ENCODE assay signal across 9 mouse cellular contexts in genomic region chr1:118878291-118878690, GRCm38 (mm10).
DNase-seq lines count a peak whose midpoint lies in the region; ATAC-seq lines count a peak whose summit lies in the region.
"Had no signal": no experiment of that assay in that cellular context is flagged by ENCODE, and none has a peak within 500 bp of the region (broad histone marks: within the 10 kb centered on the region; RNA-seq: fewer than 3 reads in every experiment).

No protein-coding gene starts in this region.

- no peak overlapping the region for H3K4me2 ChIP-seq in heart, embryonic 12.5 days
- H3K4me2 ChIP-seq in kidney, embryonic 14.5 days (replicated peaks; ENCODE audit: low read depth, low read length), result no peak overlapping the region
- H3K4me2 ChIP-seq in liver, embryonic 16.5 days (ENCODE audit: low read depth, low read length), result no peak overlapping the region

- intact Hi-C loops in heart, postnatal 25 days (cut with DNase I), result no loop called here

- H3K9ac ChIP-seq in heart, embryonic 12.5 days, result no peak overlapping the region
- no peak overlapping the region for H3K9ac ChIP-seq in kidney, embryonic 14.5 days (ENCODE audit: low read depth, low read length)
- H3K9ac ChIP-seq in liver, embryonic 16.5 days (ENCODE audit: low read depth, low read length), result no peak overlapping the region

- H3K4me1 ChIP-seq in heart, embryonic 12.5 days (replicated peaks), result peaks cover 28% of the 10 kb centered on the region
- peaks cover 8% of the 10 kb centered on the region; the same call in 1 of the 2 replicates for H3K4me1 ChIP-seq in kidney, embryonic 14.5 days (ENCODE audit: control insufficient read depth, insufficient read depth, low read length)
- no peaks in the 10 kb centered on the region; the same call in 1 of the 2 replicates for H3K4me1 ChIP-seq in liver, embryonic 16.5 days (ENCODE audit: control insufficient read depth, low read depth, low read length)
- H3K4me1 ChIP-seq: megakaryocyte, embryonic 14.5 days had no signal

- H3K27ac ChIP-seq in heart, embryonic 12.5 days (ENCODE audit: poor library complexity, severe bottlenecking), result no peak overlapping the region
- no peak overlapping the region for H3K27ac ChIP-seq in kidney, embryonic 14.5 days (ENCODE audit: low read depth, low read length)
- no peak overlapping the region for H3K27ac ChIP-seq in liver, embryonic 16.5 days (ENCODE audit: low read length)

- peak; percentile 65; the same call in 1 of the 2 replicates for ATAC-seq in heart, embryonic 12.5 days (ENCODE audit: insufficient number of reproducible peaks, low FRiP score)
- ATAC-seq in kidney, embryonic 14.5 days (ENCODE audit: low FRiP score, low TSS enrichment), result peak; percentile 61
- ATAC-seq in liver, embryonic 16.5 days (ENCODE audit: low read depth), result 0 out of 2 replicates have a peak, but pooled peaks have one; percentile 13
- ATAC-seq in megakaryocyte-erythroid progenitor cell, adult 5-6 weeks (replicated peaks; ENCODE audit: low FRiP score, low TSS enrichment, poor library complexity, severe bottlenecking), result no peak

- no peaks in the 10 kb centered on the region for H3K36me3 ChIP-seq in heart, embryonic 12.5 days
- H3K36me3 ChIP-seq in kidney, embryonic 14.5 days (ENCODE audit: control insufficient read depth, insufficient read depth, low read length), result no peaks in the 10 kb centered on the region
- no peaks in the 10 kb centered on the region for H3K36me3 ChIP-seq in liver, embryonic 16.5 days (ENCODE audit: control insufficient read depth, insufficient read depth)

- no peak overlapping the region for H3K4me3 ChIP-seq in heart, embryonic 12.5 days
- H3K4me3 ChIP-seq in kidney, embryonic 14.5 days (ENCODE audit: low read length), result no peak overlapping the region
- H3K4me3 ChIP-seq in liver, embryonic 16.5 days (ENCODE audit: low read depth, low read length), result no peak overlapping the region
- H3K4me3 ChIP-seq: megakaryocyte, embryonic 14.5 days had no signal

- 42% methylated on average over 6 of the region's 6 CpGs for whole genome bisulfite sequencing in heart, embryonic 12.5 days
- WGBS in kidney, embryonic 14.5 days, result 22% methylated on average over 6 of the region's 6 CpGs
- 49% methylated on average over 6 of the region's 6 CpGs for WGBS in liver, embryonic 16.5 days (ENCODE audit: insufficient replicate concordance)

- peak; percentile 55 for DNase-seq in heart, adult 8-10 months (ENCODE audit: low spot score)
- no peak for DNase-seq in heart, postnatal 25 days (ENCODE audit: low spot score)
- DNase-seq in thymus, adult 18-20 months, result no peak
- no peak for DNase-seq in natural killer cell, adult 2 months (ENCODE audit: low spot score in 2 of 2)

- 0 out of 2 replicates have a peak, but pooled peaks cover 2% of the 10 kb centered on the region for H3K27me3 ChIP-seq in heart, embryonic 12.5 days (replicated peaks)
- H3K27me3 ChIP-seq in kidney, embryonic 14.5 days (ENCODE audit: control insufficient read depth, insufficient read depth, low read length), result no peaks in the 10 kb centered on the region
- H3K27me3 ChIP-seq in liver, embryonic 16.5 days (ENCODE audit: control insufficient read depth, insufficient read depth, low read depth, low read length), result no peaks in the 10 kb centered on the region
- H3K27me3 ChIP-seq: megakaryocyte, embryonic 14.5 days had no signal

- no peaks in the 10 kb centered on the region for H3K9me3 ChIP-seq in heart, embryonic 12.5 days (replicated peaks)
- no peaks in the 10 kb centered on the region for H3K9me3 ChIP-seq in kidney, embryonic 14.5 days (ENCODE audit: control insufficient read depth, low read length)
- H3K9me3 ChIP-seq in liver, embryonic 16.5 days (replicated peaks; ENCODE audit: control insufficient read depth, low read length), result no peaks in the 10 kb centered on the region
